Comparison of ENCODE assay signal across 23 mouse cellular contexts in the genomic region with DNA sequence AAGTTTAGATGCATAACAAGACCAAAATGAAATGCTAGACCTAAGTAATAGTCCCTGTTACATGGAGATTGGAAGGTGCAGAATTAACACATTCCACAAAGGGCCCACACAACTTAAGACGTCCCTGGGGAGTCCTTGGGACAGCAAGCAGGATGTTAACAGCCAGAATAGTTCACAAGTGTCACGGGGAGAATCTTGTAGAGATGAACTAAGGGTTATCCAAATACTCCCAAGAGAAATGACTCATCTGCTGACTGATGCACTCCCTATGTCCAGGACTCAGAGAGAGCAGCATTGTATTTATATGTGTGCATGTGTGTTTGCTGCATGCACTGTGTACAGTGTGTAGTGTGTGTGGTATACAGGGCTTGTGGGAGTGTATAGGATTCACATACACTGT. TPM values are rescaled to one million over a fixed set of nuclear protein-coding genes. Genes with fewer than 3 reads are reported as not detected.
"Had no signal": no experiment of that assay in that cellular context is flagged by ENCODE, and none has a peak within 500 bp of the region (broad histone marks: within the 10 kb centered on the region; RNA-seq: fewer than 3 reads in every experiment).

No protein-coding gene starts in this region.

- H3K27me3 ChIP-seq: limb, embryonic 13.5 days; liver, embryonic 13.5 days; midbrain, embryonic 12.5 days; midbrain, embryonic 15.5 days; neural tube, embryonic 12.5 days; neural tube, embryonic 15.5 days; stomach, embryonic 15.5 days had no signal

- H3K9ac ChIP-seq: limb, embryonic 13.5 days; liver, embryonic 13.5 days; midbrain, embryonic 12.5 days; midbrain, embryonic 15.5 days; neural tube, embryonic 12.5 days; neural tube, embryonic 15.5 days; stomach, embryonic 15.5 days had no signal

- H3K27ac ChIP-seq: kidney, postnatal 0 days; layer of hippocampus, adult 2 months; limb, embryonic 10.5 days; limb, embryonic 13.5 days; liver, embryonic 13.5 days; midbrain, embryonic 12.5 days; midbrain, embryonic 15.5 days; neural tube, embryonic 12.5 days; neural tube, embryonic 15.5 days; stomach, embryonic 15.5 days had no signal

- DNase-seq: layer of hippocampus, adult 9-11 months; liver; liver, embryonic 13.5 days; lung, adult 2 months; lung, postnatal 14 days; lung, postnatal 4 days; right cerebral cortex, adult 18-20 months; right cerebral cortex, postnatal 14 days; right cerebral cortex, postnatal 4 days; thymus, adult 18-20 months; thymus, postnatal 36 days had no signal

- ATAC-seq: intestine, embryonic 16.5 days; midbrain, embryonic 15.5 days had no signal

- H3K36me3 ChIP-seq: limb, embryonic 10.5 days; limb, embryonic 13.5 days; liver, embryonic 13.5 days; midbrain, embryonic 12.5 days; midbrain, embryonic 15.5 days; neural tube, embryonic 12.5 days; neural tube, embryonic 15.5 days; stomach, embryonic 15.5 days had no signal

- H3K9me3 ChIP-seq: limb, embryonic 10.5 days; limb, embryonic 13.5 days; liver, embryonic 13.5 days; midbrain, embryonic 12.5 days; midbrain, embryonic 15.5 days; neural tube, embryonic 12.5 days; neural tube, embryonic 15.5 days; stomach, embryonic 15.5 days had no signal

- H3K4me2 ChIP-seq: limb, embryonic 13.5 days; liver, embryonic 13.5 days; midbrain, embryonic 12.5 days; midbrain, embryonic 15.5 days; neural tube, embryonic 12.5 days; neural tube, embryonic 15.5 days; stomach, embryonic 15.5 days had no signal

- H3K4me3 ChIP-seq: layer of hippocampus, adult 2 months; limb, embryonic 10.5 days; limb, embryonic 13.5 days; liver, embryonic 13.5 days; midbrain, embryonic 12.5 days; midbrain, embryonic 15.5 days; neural tube, embryonic 12.5 days; neural tube, embryonic 15.5 days; stomach, embryonic 15.5 days had no signal

- H3K4me1 ChIP-seq: limb, embryonic 10.5 days; limb, embryonic 13.5 days; liver, embryonic 13.5 days; midbrain, embryonic 12.5 days; midbrain, embryonic 15.5 days; neural tube, embryonic 12.5 days; neural tube, embryonic 15.5 days; stomach, embryonic 15.5 days had no signal

RNA-seq across cellular contexts. Expression of a gene that starts 37.7 kb away (rescaled TPM):
- polyA plus RNA-seq: large intestine, adult 2 months; lung, embryonic 16.5 days; midbrain, embryonic 12.5 days; midbrain, embryonic 15.5 days had no signal
